Mouse (Mus musculus): ENCODE data around the gene Cntn4. TPM values are rescaled to one million over a fixed set of nuclear protein-coding genes. Genes with fewer than 3 reads are reported as not detected.

The Cntn4 gene
- polyA plus RNA-seq, 1 experiment from 2014 or later, result 28.0 TPM

- Histone ChIP-seq H3K36me3 (no peaks in the 10 kb centered on the region), H3K4me1 (replicated peaks) (no peaks in the 10 kb centered on the region), H3K9ac (no peak overlapping the region), H3K27ac (replicated peaks) (no peak overlapping the region), H3K4me2 (no peak overlapping the region), H3K9me3 (no peaks in the 10 kb centered on the region), H3K4me3 (no peak overlapping the region), H3K27me3 (no peaks in the 10 kb centered on the region)
- 86% methylated on average over 3 of the region's 3 CpGs for WGBS
- no peak for ATAC-seq (ENCODE audit: low FRiP score, low read depth)
Measured at GRCm38 (mm10) chr6:106426615-106427014, 749.2 kb downstream of the Cntn4 start.

GRCm38 (mm10) chr6:106431466-106431865 lies 754.0 kb downstream of the Cntn4 start:
- ATAC-seq (ENCODE audit: low FRiP score, low read depth), result no peak
- Histone ChIP-seq H3K4me1 (replicated peaks) (no peaks in the 10 kb centered on the region), H3K4me3 (no peak overlapping the region)

GRCm38 (mm10) chr6:106440786-106441185 lies 763.3 kb downstream of the Cntn4 start:
- Histone ChIP-seq H3K4me3 (no peak overlapping the region), H3K4me1 (replicated peaks) (no peaks in the 10 kb centered on the region), H3K36me3 (no peaks in the 10 kb centered on the region), H3K4me2 (no peak overlapping the region), H3K27me3 (no peaks in the 10 kb centered on the region), H3K27ac (replicated peaks) (no peak overlapping the region), H3K9ac (no peak overlapping the region), H3K9me3 (no peaks in the 10 kb centered on the region)
- no peak for ATAC-seq (ENCODE audit: low FRiP score, low read depth)
- WGBS, result 38% methylated on average over 1 of the region's 1 CpGs

More at GRCm38 (mm10) chr6:106431466-106431865, 754.0 kb downstream of the Cntn4 start:
- Histone ChIP-seq H3K27me3 (no peaks in the 10 kb centered on the region), H3K27ac (replicated peaks) (no peak overlapping the region), H3K9me3 (no peaks in the 10 kb centered on the region), H3K36me3 (no peaks in the 10 kb centered on the region), H3K4me2 (no peak overlapping the region), H3K9ac (no peak overlapping the region)
- WGBS, result 82% methylated on average over 3 of the region's 3 CpGs

GRCm38 (mm10) chr6:106441246-106441645 lies 763.8 kb downstream of the Cntn4 start:
- no peak for ATAC-seq (ENCODE audit: low FRiP score, low read depth)
- 72% methylated on average over 3 of the region's 3 CpGs for WGBS
- H3K27ac ChIP-seq (replicated peaks), result no peak overlapping the region
- H3K4me3 ChIP-seq, result no peak overlapping the region
- no peaks in the 10 kb centered on the region for H3K4me1 ChIP-seq (replicated peaks)
- no peak overlapping the region for H3K9ac ChIP-seq
- no peaks in the 10 kb centered on the region for H3K36me3 ChIP-seq
- H3K27me3 ChIP-seq, result no peaks in the 10 kb centered on the region
- no peak overlapping the region for H3K4me2 ChIP-seq
- no peaks in the 10 kb centered on the region for H3K9me3 ChIP-seq

GRCm38 (mm10) chr6:106454131-106454838 lies 776.8 kb downstream of the Cntn4 start:
- ATAC-seq (ENCODE audit: low FRiP score, low read depth), result no peak
- 60% methylated on average over 3 of the region's 3 CpGs for WGBS

GRCm38 (mm10) chr6:106455616-106456015 lies 778.2 kb downstream of the Cntn4 start:
- ATAC-seq (ENCODE audit: low FRiP score, low read depth), result no peak
- Histone ChIP-seq H3K36me3 (no peaks in the 10 kb centered on the region), H3K4me1 (replicated peaks) (0 out of 2 replicates have a peak, but pooled peaks cover 6% of the 10 kb centered on the region), H3K27ac (replicated peaks) (no peak overlapping the region), H3K27me3 (no peaks in the 10 kb centered on the region), H3K9ac (no peak overlapping the region), H3K9me3 (no peaks in the 10 kb centered on the region), H3K4me3 (no peak overlapping the region), H3K4me2 (no peak overlapping the region)
- 72% methylated on average over 3 of the region's 3 CpGs for WGBS

More at GRCm38 (mm10) chr6:106454131-106454838, 776.8 kb downstream of the Cntn4 start:
- 0 out of 2 replicates have a peak, but pooled peaks cover 6% of the 10 kb centered on the region for H3K4me1 ChIP-seq (replicated peaks)
- no peaks in the 10 kb centered on the region for H3K36me3 ChIP-seq
- no peak overlapping the region for H3K4me3 ChIP-seq
- H3K9ac ChIP-seq, result no peak overlapping the region
- H3K27me3 ChIP-seq, result no peaks in the 10 kb centered on the region
- H3K9me3 ChIP-seq, result no peaks in the 10 kb centered on the region
- no peak overlapping the region for H3K4me2 ChIP-seq
- no peak overlapping the region for H3K27ac ChIP-seq (replicated peaks)

- H3K36me3 ChIP-seq, result no peaks in the 10 kb centered on the region
- no peak for ATAC-seq (ENCODE audit: low FRiP score, low read depth)
- no peak overlapping the region for H3K4me3 ChIP-seq
- H3K4me2 ChIP-seq, result no peak overlapping the region
- H3K27ac ChIP-seq (replicated peaks), result no peak overlapping the region
- H3K9ac ChIP-seq, result no peak overlapping the region
- H3K4me1 ChIP-seq (replicated peaks), result 0 out of 2 replicates have a peak, but pooled peaks cover 6% of the 10 kb centered on the region
- H3K9me3 ChIP-seq, result no peaks in the 10 kb centered on the region
- 72% methylated on average over 6 of the region's 6 CpGs for WGBS
- H3K27me3 ChIP-seq, result no peaks in the 10 kb centered on the region
Measured at GRCm38 (mm10) chr6:106458166-106458565, 780.7 kb downstream of the Cntn4 start.

GRCm38 (mm10) chr6:106462403-106462802 lies 784.9 kb downstream of the Cntn4 start:
- Histone ChIP-seq H3K9ac (no peak overlapping the region), H3K36me3 (no peaks in the 10 kb centered on the region), H3K27me3 (no peaks in the 10 kb centered on the region), H3K4me2 (no peak overlapping the region), H3K4me3 (no peak overlapping the region), H3K27ac (replicated peaks) (no peak overlapping the region), H3K4me1 (replicated peaks) (peaks cover 5% of the 10 kb centered on the region), H3K9me3 (no peaks in the 10 kb centered on the region)
- no peak for ATAC-seq (ENCODE audit: low FRiP score, low read depth)
- WGBS, result 88% methylated on average over 6 of the region's 6 CpGs

GRCm38 (mm10) chr6:106463857-106464256 lies 786.4 kb downstream of the Cntn4 start:
- no peak for ATAC-seq (ENCODE audit: low FRiP score, low read depth)
- 93% methylated on average over 2 of the region's 2 CpGs for WGBS
- no peak overlapping the region for H3K4me3 ChIP-seq

GRCm38 (mm10) chr6:106465766-106466165 lies 788.3 kb downstream of the Cntn4 start:
- Histone ChIP-seq H3K4me2 (no peak overlapping the region), H3K9ac (no peak overlapping the region), H3K27ac (replicated peaks) (no peak overlapping the region), H3K4me1 (replicated peaks) (peaks cover 5% of the 10 kb centered on the region), H3K27me3 (no peaks in the 10 kb centered on the region), H3K36me3 (no peaks in the 10 kb centered on the region), H3K4me3 (no peak overlapping the region), H3K9me3 (no peaks in the 10 kb centered on the region)
- 15% methylated on average over 2 of the region's 2 CpGs for WGBS
- no peak for ATAC-seq (ENCODE audit: low FRiP score, low read depth)

More at GRCm38 (mm10) chr6:106463857-106464256, 786.4 kb downstream of the Cntn4 start:
- Histone ChIP-seq H3K4me1 (replicated peaks) (peaks cover 5% of the 10 kb centered on the region), H3K36me3 (no peaks in the 10 kb centered on the region), H3K4me2 (no peak overlapping the region), H3K27ac (replicated peaks) (no peak overlapping the region), H3K9me3 (no peaks in the 10 kb centered on the region), H3K27me3 (no peaks in the 10 kb centered on the region), H3K9ac (no peak overlapping the region)

- Histone ChIP-seq H3K4me2 (no peak overlapping the region), H3K4me1 (replicated peaks) (peaks cover 5% of the 10 kb centered on the region), H3K27ac (replicated peaks) (no peak overlapping the region), H3K36me3 (no peaks in the 10 kb centered on the region), H3K9ac (no peak overlapping the region), H3K9me3 (no peaks in the 10 kb centered on the region), H3K4me3 (no peak overlapping the region), H3K27me3 (no peaks in the 10 kb centered on the region)
- WGBS, result 46% methylated on average over 5 of the region's 5 CpGs
- no peak; the same call in 1 of the 2 replicates for ATAC-seq (ENCODE audit: low FRiP score, low read depth)
Measured at GRCm38 (mm10) chr6:106466267-106467029, 789.0 kb downstream of the Cntn4 start.

GRCm38 (mm10) chr6:106471840-106472608 lies 794.6 kb downstream of the Cntn4 start:
- H3K4me1 ChIP-seq (replicated peaks), result no peaks in the 10 kb centered on the region
- H3K4me3 ChIP-seq, result no peak overlapping the region
- WGBS, result 89% methylated on average over 2 of the region's 2 CpGs
- no peaks in the 10 kb centered on the region for H3K9me3 ChIP-seq
- H3K36me3 ChIP-seq, result no peaks in the 10 kb centered on the region
- H3K9ac ChIP-seq, result no peak overlapping the region
- H3K4me2 ChIP-seq, result no peak overlapping the region
- no peak overlapping the region for H3K27ac ChIP-seq (replicated peaks)
- no peaks in the 10 kb centered on the region for H3K27me3 ChIP-seq
- ATAC-seq (ENCODE audit: low FRiP score, low read depth), result no peak
